Mouse (Mus musculus) monocyte, adult 5-6 weeks (primary cell): ENCODE results near the gene Scn1b. TPM values are rescaled to one million over a fixed set of nuclear protein-coding genes. Genes with fewer than 3 reads are reported as not detected.

Experiments used
- ATAC-seq: fragments of 153-309, 156-312 bp; replicated peaks from 2 replicates; pipeline ENCODE4 v1.8.0; 2017; ENCODE audit warnings: mild to moderate bottlenecking; ENCODE audit not compliant: low TSS enrichment, insufficient number of reproducible peaks, severe bottlenecking, poor library complexity, low FRiP score
- total RNA-seq: library from RNA; stranded (forward); fragments of 200-1000, 200-491, 200-594 nt; gene quantifications from 3 replicates; pipeline ENCODE4 v1.2.3, GENCODE M21; 2017

The Scn1b gene
- total RNA-seq, 1 experiment from 2014 or later = 3.0 TPM

GRCm38 (mm10) chr7:31074713-31075069 lies 52.1 kb downstream of the Scn1b start:
- no peak for ATAC-seq

DNA sequence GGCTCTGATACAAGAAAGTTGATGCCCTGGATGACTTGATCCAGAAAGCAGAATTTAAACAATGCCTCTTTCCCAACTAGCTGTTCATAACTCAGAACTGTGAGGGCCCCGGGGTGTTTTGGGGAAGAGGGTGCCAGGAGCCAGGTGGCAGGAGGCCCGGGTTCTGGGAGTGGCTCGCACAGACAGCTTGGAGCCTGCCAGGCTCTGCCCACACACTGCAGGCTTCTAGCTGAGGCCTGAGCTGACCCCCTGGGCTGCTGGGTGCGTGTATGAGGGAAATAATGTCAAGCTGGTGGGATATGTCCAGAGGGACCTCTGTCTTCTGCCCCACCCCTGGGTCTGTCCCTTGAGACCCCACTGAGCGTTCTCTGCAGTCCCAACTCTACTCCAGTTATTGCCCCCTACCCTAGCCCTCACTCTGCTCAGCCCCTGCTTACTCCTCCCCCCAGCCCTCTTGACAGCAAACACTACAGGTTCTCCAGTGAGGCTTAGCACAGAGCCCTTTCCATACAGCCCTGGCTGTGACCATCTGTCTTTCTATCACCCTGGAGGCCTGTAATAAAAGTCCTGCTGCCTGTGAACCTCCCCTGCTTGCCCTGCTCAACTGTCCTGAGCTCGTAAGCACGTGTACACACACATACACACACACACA lies 52.6 kb downstream of the Scn1b start:
- no peak for ATAC-seq

DNA sequence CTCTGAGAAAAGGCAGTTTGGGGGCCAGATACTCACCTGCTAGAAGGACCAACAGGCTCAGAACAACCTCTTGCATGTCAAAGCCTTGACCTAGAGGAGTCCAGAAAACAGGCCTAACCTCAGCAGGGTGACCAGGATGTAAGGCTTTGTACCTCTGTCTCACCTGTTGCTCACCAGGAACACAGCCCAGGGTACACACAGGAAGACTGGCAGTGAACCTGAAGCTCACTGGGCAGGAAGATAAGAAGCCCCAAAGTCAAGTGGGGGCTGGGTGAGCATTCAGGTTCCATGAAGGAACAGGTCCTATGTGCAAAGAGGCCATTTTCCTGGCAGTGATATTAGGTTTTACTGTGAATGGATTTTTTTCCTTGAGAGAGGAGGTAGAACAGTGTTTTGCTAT lies 53.3 kb downstream of the Scn1b start:
- no peak for ATAC-seq

- no peak for ATAC-seq
Observed at GRCm38 (mm10) chr7:31072326-31072725, 54.5 kb downstream of the Scn1b start.

GRCm38 (mm10) chr7:31070324-31070723 lies 56.5 kb downstream of the Scn1b start:
- no peak for ATAC-seq

DNA sequence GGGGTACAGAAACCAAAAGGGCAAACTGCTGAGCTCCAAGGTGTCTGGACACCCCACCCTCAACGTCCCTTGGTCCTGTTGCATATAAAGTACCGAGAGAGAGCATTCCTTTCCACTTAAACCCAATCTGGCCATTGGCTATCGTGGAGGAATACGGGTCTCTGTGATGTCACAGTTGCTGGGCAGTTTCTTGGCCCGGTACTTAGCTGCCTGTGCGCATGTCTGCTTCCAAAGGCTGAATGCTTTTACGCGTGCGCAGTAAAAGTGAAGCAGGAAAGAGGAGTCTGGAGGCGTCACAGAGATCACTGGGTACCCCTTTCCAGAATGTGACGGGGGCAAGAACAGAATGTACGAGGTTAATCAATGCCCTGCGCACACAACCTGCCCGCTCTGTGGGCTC lies 57.3 kb downstream of the Scn1b start:
- no peak for ATAC-seq

DNA sequence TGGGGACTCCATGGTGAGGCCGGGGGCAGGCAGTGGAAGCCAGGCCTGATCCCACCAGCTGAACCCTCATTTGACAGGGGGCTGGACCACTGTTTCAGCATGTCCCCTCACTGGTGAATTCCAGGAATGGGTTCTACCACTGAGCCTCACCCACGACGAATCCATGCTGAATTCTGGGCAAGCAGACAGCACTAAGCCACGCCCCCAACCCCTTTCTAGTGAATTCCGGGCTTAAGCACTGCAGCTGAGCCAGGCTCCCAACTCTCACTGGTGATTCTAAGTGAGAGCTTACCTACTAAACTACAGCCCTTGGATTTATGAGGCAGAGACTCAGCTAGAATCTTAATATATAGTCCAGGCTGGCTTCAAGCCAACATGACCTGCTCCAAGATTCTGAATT lies 59.0 kb downstream of the Scn1b start:
- no peak for ATAC-seq

Other genes with a start within 250 kb of the Scn1b start
- gene Cd22, start 246.7 kb downstream of the Scn1b start, total RNA-seq = 45.5 to 101 TPM (median 62.1 TPM) in 3 replicates
- 2.5 to 6.9 TPM (median 3.5 TPM) in 3 replicates for gene Mag, start 212.1 kb downstream of the Scn1b start, total RNA-seq
- gene Hamp2, start 202.3 kb downstream of the Scn1b start, total RNA-seq = not detected in 3 replicates
- gene Hamp, start 183.0 kb downstream of the Scn1b start, total RNA-seq = not detected in 3 replicates
- 126 to 170 TPM (median 139 TPM) in 3 replicates for gene Usf2, start 170.2 kb downstream of the Scn1b start, total RNA-seq
- gene Lsr, start 153.5 kb downstream of the Scn1b start, total RNA-seq = 2.2 to 5.1 TPM (median 2.9 TPM) in 3 replicates
- gene Fam187b, start 153.2 kb downstream of the Scn1b start, total RNA-seq = 1.3 TPM in 1 of 3 replicates, not detected in the others
- 930 to 1,250 TPM (median 1,146 TPM) in 3 replicates for gene Fxyd5, start 84.5 kb downstream of the Scn1b start, total RNA-seq
- gene Fxyd7, start 75.5 kb downstream of the Scn1b start, total RNA-seq = not detected in 3 replicates
- not detected in 3 replicates for gene Fxyd1, start 69.8 kb downstream of the Scn1b start, total RNA-seq
- gene Lgi4, start 67.7 kb downstream of the Scn1b start, total RNA-seq = 0.21 to 0.49 TPM (median 0.38 TPM) in 3 replicates
- 0.29 TPM in 1 of 3 replicates, not detected in the others for gene Fxyd3, start 50.3 kb downstream of the Scn1b start, total RNA-seq
- gene Hpn, start 11.7 kb downstream of the Scn1b start, total RNA-seq = 0.49 to 1.9 TPM (median 0.57 TPM) in 3 replicates
- 60.2 to 141 TPM (median 71.3 TPM) in 3 replicates for gene Gramd1a, start 28.9 kb upstream of the Scn1b start, total RNA-seq
- gene Scgb2b2, start 163.5 kb upstream of the Scn1b start, total RNA-seq = not detected in 3 replicates
- not detected in 3 replicates for gene Scgb1b2, start 164.8 kb upstream of the Scn1b start, total RNA-seq
- gene Scgb2b3, start 235.1 kb upstream of the Scn1b start, total RNA-seq = not detected in 3 replicates
- not detected in 3 replicates for gene Scgb1b3, start 248.6 kb upstream of the Scn1b start, total RNA-seq